Mouse (Mus musculus): ENCODE measurements around the gene Speer4d. TPM values are rescaled to one million over a fixed set of nuclear protein-coding genes. Genes with fewer than 3 reads are reported as not detected.
"Not testable (repeated sequence)": the region's sequence is repeated elsewhere in the genome, so short reads cannot be mapped to it uniquely, and the experiment has no call there.

Speer4d gene
- polyA plus RNA-seq, 1 experiment from 2014 or later: not detected

- WGBS: 30% methylated on average over 5 of the region's 5 CpGs
- H3K4me1 ChIP-seq (replicated peaks; ENCODE audit: control insufficient read depth, insufficient read depth, low read length); ATAC-seq (replicated peaks; ENCODE audit: low FRiP score); H3K4me2 ChIP-seq; H3K36me3 ChIP-seq (ENCODE audit: control insufficient read depth, insufficient read depth, low read length); DNase-seq (ENCODE audit: low spot score); H3K27me3 ChIP-seq (replicated peaks; ENCODE audit: control insufficient read depth, insufficient read depth, low read length); H3K9me3 ChIP-seq (ENCODE audit: control insufficient read depth, low read length); H3K9ac ChIP-seq (ENCODE audit: low read depth, low read length); H3K27ac ChIP-seq (ENCODE audit: low read depth, low read length); H3K4me3 ChIP-seq (ENCODE audit: low read depth, low read length): not testable (repeated sequence)
These were observed 11.2 kb downstream of the Speer4d start for GRCm38 (mm10) chr5:15630068-15630467.

- H3K4me1 ChIP-seq (replicated peaks; ENCODE audit: control insufficient read depth, insufficient read depth, low read length); H3K27ac ChIP-seq (ENCODE audit: low read depth, low read length); H3K9me3 ChIP-seq (ENCODE audit: control insufficient read depth, low read length); H3K9ac ChIP-seq (ENCODE audit: low read depth, low read length); H3K4me3 ChIP-seq (ENCODE audit: low read depth, low read length); H3K27me3 ChIP-seq (replicated peaks; ENCODE audit: control insufficient read depth, insufficient read depth, low read length); ATAC-seq (replicated peaks; ENCODE audit: low FRiP score); DNase-seq (ENCODE audit: low spot score); H3K4me2 ChIP-seq; H3K36me3 ChIP-seq (ENCODE audit: control insufficient read depth, insufficient read depth, low read length): not testable (repeated sequence)
- 62% methylated on average over 2 of the region's 2 CpGs for WGBS
These were observed 18.8 kb downstream of the Speer4d start for GRCm38 (mm10) chr5:15637637-15638036.

GRCm38 (mm10) chr5:15645707-15646106 is 26.8 kb downstream of the Speer4d start:
- H3K36me3 ChIP-seq (ENCODE audit: control insufficient read depth, insufficient read depth, low read length); H3K4me1 ChIP-seq (replicated peaks; ENCODE audit: control insufficient read depth, insufficient read depth, low read length); H3K9me3 ChIP-seq (ENCODE audit: control insufficient read depth, low read length); ATAC-seq (replicated peaks; ENCODE audit: low FRiP score); H3K9ac ChIP-seq (ENCODE audit: low read depth, low read length); H3K27ac ChIP-seq (ENCODE audit: low read depth, low read length); H3K4me3 ChIP-seq (ENCODE audit: low read depth, low read length); H3K4me2 ChIP-seq; H3K27me3 ChIP-seq (replicated peaks; ENCODE audit: control insufficient read depth, insufficient read depth, low read length); DNase-seq (ENCODE audit: low spot score): not testable (repeated sequence)
- WGBS: 24% methylated on average over 6 of the region's 6 CpGs

- H3K27me3 ChIP-seq (replicated peaks; ENCODE audit: control insufficient read depth, insufficient read depth, low read length); DNase-seq (ENCODE audit: low spot score); H3K4me1 ChIP-seq (replicated peaks; ENCODE audit: control insufficient read depth, insufficient read depth, low read length); H3K9me3 ChIP-seq (ENCODE audit: control insufficient read depth, low read length); H3K4me3 ChIP-seq (ENCODE audit: low read depth, low read length); ATAC-seq (replicated peaks; ENCODE audit: low FRiP score); H3K4me2 ChIP-seq; H3K36me3 ChIP-seq (ENCODE audit: control insufficient read depth, insufficient read depth, low read length); H3K27ac ChIP-seq (ENCODE audit: low read depth, low read length); H3K9ac ChIP-seq (ENCODE audit: low read depth, low read length): not testable (repeated sequence)
- WGBS: 72% methylated on average over 2 of the region's 2 CpGs
These were observed 33.5 kb downstream of the Speer4d start for GRCm38 (mm10) chr5:15652334-15652733.

- H3K4me1 ChIP-seq (replicated peaks; ENCODE audit: control insufficient read depth, insufficient read depth, low read length); H3K4me2 ChIP-seq; H3K27me3 ChIP-seq (replicated peaks; ENCODE audit: control insufficient read depth, insufficient read depth, low read length); DNase-seq (ENCODE audit: low spot score); ATAC-seq (replicated peaks; ENCODE audit: low FRiP score); H3K36me3 ChIP-seq (ENCODE audit: control insufficient read depth, insufficient read depth, low read length); H3K4me3 ChIP-seq (ENCODE audit: low read depth, low read length); H3K9ac ChIP-seq (ENCODE audit: low read depth, low read length); H3K9me3 ChIP-seq (ENCODE audit: control insufficient read depth, low read length); H3K27ac ChIP-seq (ENCODE audit: low read depth, low read length): not testable (repeated sequence)
- WGBS: 65% methylated on average over 1 of the region's 1 CpGs
These were observed 38.1 kb downstream of the Speer4d start, which contains the start of gene 4930572O03Rik for GRCm38 (mm10) chr5:15656959-15657358. 4930572O03Rik (minus strand) TSS chr5:15657059.

- H3K9ac ChIP-seq (ENCODE audit: low read depth, low read length); ATAC-seq (replicated peaks; ENCODE audit: low FRiP score); H3K27ac ChIP-seq (ENCODE audit: low read depth, low read length); DNase-seq (ENCODE audit: low spot score); H3K4me1 ChIP-seq (replicated peaks; ENCODE audit: control insufficient read depth, insufficient read depth, low read length); H3K9me3 ChIP-seq (ENCODE audit: control insufficient read depth, low read length); H3K4me2 ChIP-seq; H3K36me3 ChIP-seq (ENCODE audit: control insufficient read depth, insufficient read depth, low read length); H3K4me3 ChIP-seq (ENCODE audit: low read depth, low read length); H3K27me3 ChIP-seq (replicated peaks; ENCODE audit: control insufficient read depth, insufficient read depth, low read length): not testable (repeated sequence)
- WGBS: 71% methylated on average over 7 of the region's 7 CpGs
These were observed 45.0 kb downstream of the Speer4d start for GRCm38 (mm10) chr5:15663847-15664246.

- 84% methylated on average over 7 of the region's 18 CpGs for WGBS
- H3K9ac ChIP-seq (ENCODE audit: low read depth, low read length); H3K36me3 ChIP-seq (ENCODE audit: control insufficient read depth, insufficient read depth, low read length); H3K4me2 ChIP-seq; H3K9me3 ChIP-seq (ENCODE audit: control insufficient read depth, low read length); H3K4me3 ChIP-seq (ENCODE audit: low read depth, low read length); H3K27ac ChIP-seq (ENCODE audit: low read depth, low read length); DNase-seq (ENCODE audit: low spot score); H3K27me3 ChIP-seq (replicated peaks; ENCODE audit: control insufficient read depth, insufficient read depth, low read length); H3K4me1 ChIP-seq (replicated peaks; ENCODE audit: control insufficient read depth, insufficient read depth, low read length): not testable (repeated sequence)
- peak; percentile 56; the same call in 1 of the 2 replicates for ATAC-seq (replicated peaks; ENCODE audit: low FRiP score)
These were observed 51.9 kb downstream of the Speer4d start for GRCm38 (mm10) chr5:15670789-15671188.

Other genes starting within 250 kb of the Speer4d start
- not detected in 2 replicates for gene Gm21149, start 142.5 kb upstream of the Speer4d start, polyA plus RNA-seq (2014; fragmentation: Nextera tagmentation; extraction: Ambion mirVana)
- gene Gm21190, start 89.8 kb upstream of the Speer4d start, polyA plus RNA-seq (2014; fragmentation: Nextera tagmentation; extraction: Ambion mirVana): not detected in 2 replicates
- gene Gm21083, start 41.7 kb upstream of the Speer4d start, polyA plus RNA-seq (2014; fragmentation: Nextera tagmentation; extraction: Ambion mirVana): not detected in 2 replicates
- not detected in 2 replicates for gene 4930572O03Rik, start 38.0 kb downstream of the Speer4d start, polyA plus RNA-seq (2014; fragmentation: Nextera tagmentation; extraction: Ambion mirVana)
- not detected in 2 replicates for gene Speer4c, start 95.2 kb downstream of the Speer4d start, polyA plus RNA-seq (2014; fragmentation: Nextera tagmentation; extraction: Ambion mirVana)